Mouse (Mus musculus): ENCODE data around the gene Adcy7. TPM values are rescaled to one million over a fixed set of nuclear protein-coding genes. Genes with fewer than 3 reads are reported as not detected.

Gene Adcy7
- polyA plus RNA-seq, 1 experiment from 2014 or later: 2.2 TPM

DNA sequence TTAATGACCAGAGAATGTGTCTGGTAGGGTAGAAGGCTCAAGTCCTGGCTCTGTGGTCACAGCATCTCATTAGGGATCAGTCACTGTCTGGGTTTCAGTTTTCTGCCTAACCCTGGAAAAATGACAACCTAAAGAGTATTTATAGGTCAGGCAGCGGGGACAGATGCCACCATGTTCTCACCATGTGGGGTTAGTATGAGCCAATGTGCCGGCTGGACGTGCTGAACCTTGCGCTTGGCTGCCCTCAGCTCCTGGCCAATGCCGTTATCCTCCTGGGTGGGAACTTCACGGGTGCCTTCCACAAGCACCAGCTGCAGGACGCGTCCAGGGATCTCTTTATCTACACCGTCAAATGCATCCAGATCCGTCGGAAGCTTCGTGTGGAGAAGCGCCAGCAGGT lies 38.1 kb downstream of the Adcy7 start:
- Histone ChIP-seq H3K9me3 (replicated peaks) (no peaks in the 10 kb centered on the region), H3K4me3 (no peak overlapping the region), H3K4me1 (no peaks in the 10 kb centered on the region), H3K36me3 (no peaks in the 10 kb centered on the region), H3K27me3 (ENCODE audit: low read depth, poor library complexity, severe bottlenecking) (0 out of 2 replicates have a peak, but pooled peaks cover 4% of the 10 kb centered on the region), H3K27ac (replicated peaks) (no peak overlapping the region)
- 96% methylated on average over 13 of the region's 13 CpGs for WGBS
- DNase-seq (ENCODE audit: low spot score): no peak

DNA sequence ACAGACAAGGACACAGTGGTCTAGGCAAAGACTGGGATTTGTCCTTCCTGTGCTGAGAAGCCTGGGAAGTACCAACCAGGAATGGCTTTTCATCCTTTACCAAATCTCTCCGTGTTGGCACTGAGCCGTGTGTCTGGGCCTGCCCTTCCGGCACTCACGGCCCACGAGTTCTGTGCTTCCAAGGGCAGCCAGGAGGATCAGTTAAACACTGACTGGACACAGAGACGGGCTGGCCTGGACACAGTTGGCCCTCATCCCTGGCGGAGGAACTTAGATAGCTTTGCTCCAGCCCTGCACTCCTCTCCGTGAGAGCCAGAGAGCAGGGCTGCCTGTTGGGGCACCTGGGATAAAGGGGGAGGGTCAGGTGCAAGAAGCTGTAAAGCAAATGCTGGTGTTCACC lies 40.8 kb downstream of the Adcy7 start:
- H3K27me3 ChIP-seq (ENCODE audit: low read depth, poor library complexity, severe bottlenecking): 0 out of 2 replicates have a peak, but pooled peaks cover 4% of the 10 kb centered on the region
- no peak for DNase-seq (ENCODE audit: low spot score)
- no peaks in the 10 kb centered on the region for H3K9me3 ChIP-seq (replicated peaks)
- 82% methylated on average over 8 of the region's 8 CpGs for WGBS
- H3K4me1 ChIP-seq: no peaks in the 10 kb centered on the region
- no peak overlapping the region for H3K4me3 ChIP-seq
- no peaks in the 10 kb centered on the region for H3K36me3 ChIP-seq
- no peak overlapping the region for H3K27ac ChIP-seq (replicated peaks)

DNA sequence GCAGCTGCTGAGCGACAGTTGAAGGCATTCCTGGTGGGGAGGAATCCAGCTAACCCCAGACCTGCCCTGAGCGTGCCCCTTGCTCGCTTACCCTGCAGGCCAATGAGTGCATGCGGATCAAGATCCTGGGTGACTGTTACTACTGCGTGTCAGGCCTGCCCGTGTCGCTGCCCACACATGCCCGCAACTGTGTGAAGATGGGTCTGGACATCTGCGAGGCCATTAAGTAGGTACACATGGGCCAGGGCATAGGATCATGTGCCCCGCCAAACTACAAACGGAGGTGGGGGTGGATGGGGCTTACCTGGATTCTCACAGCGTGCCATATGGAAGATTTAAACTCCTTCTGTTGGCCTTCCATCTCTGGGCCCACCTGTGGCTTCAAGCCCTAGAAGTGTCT lies 41.8 kb downstream of the Adcy7 start:
- H3K4me3 ChIP-seq: no peak overlapping the region
- H3K27me3 ChIP-seq (ENCODE audit: low read depth, poor library complexity, severe bottlenecking): 0 out of 2 replicates have a peak, but pooled peaks cover 4% of the 10 kb centered on the region
- no peak for DNase-seq (ENCODE audit: low spot score)
- no peaks in the 10 kb centered on the region for H3K4me1 ChIP-seq
- no peaks in the 10 kb centered on the region for H3K9me3 ChIP-seq (replicated peaks)
- no peaks in the 10 kb centered on the region for H3K36me3 ChIP-seq
- WGBS: 91% methylated on average over 12 of the region's 12 CpGs
- no peak overlapping the region for H3K27ac ChIP-seq (replicated peaks)

DNA sequence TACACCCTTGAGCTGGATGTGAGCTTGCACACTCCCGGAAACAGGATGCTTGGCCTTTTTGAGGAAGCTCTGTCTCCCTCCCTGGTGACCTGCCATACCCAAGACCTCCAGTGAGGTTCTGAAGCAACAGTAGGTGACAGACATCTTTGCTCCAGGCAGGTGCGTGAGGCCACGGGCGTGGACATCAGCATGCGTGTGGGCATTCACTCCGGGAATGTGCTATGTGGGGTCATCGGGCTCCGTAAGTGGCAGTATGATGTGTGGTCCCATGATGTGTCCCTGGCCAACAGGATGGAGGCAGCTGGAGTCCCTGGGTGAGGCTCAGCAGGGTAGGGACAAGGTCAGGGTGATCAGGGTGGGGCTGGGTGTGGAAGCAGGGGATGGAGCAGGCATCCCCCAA lies 43.1 kb downstream of the Adcy7 start:
- H3K4me3 ChIP-seq: no peak overlapping the region
- no peaks in the 10 kb centered on the region for H3K4me1 ChIP-seq
- 96% methylated on average over 8 of the region's 8 CpGs for WGBS
- no peaks in the 10 kb centered on the region for H3K36me3 ChIP-seq
- no peak for DNase-seq (ENCODE audit: low spot score)
- no peak overlapping the region for H3K27ac ChIP-seq (replicated peaks)
- H3K9me3 ChIP-seq (replicated peaks): no peaks in the 10 kb centered on the region
- 0 out of 2 replicates have a peak, but pooled peaks cover 4% of the 10 kb centered on the region for H3K27me3 ChIP-seq (ENCODE audit: low read depth, poor library complexity, severe bottlenecking)

DNA sequence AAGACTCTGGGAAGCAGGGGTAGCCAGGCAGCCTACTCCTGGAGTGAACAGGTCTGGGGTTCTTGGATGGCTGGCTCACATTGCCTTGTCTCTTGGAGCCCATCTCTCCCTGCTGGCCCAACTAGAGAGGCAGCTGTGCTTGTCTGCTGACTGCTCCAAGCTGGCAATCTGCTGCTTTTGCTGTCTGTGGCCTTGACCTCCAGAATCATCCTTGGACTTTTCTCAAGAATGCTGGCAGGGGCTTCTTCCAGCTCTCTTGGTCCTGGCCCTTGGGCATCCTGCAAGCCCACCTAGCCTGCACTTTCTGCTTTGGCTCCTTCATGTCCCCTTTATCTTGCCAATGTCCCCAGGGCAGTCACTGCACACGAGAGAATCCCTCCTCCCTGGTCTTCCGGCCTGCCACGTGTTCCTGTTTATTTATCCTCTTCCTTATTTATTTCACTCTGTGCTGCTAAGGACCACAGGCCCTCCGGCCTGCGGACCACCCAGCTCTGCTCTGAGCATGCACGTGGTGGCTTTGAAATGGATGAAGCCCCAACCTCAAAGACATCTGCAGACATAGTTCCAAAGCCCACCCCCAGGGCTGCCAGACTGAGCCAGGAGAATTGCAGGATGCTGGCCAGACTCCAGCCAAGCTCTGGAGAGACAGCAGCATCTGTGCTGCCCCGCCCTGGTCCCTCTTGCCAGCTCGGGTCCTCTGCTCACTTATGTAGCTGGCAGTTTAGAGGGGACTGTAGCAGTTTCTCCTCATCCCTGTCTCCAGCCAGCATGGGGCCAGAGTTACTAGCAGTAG lies 44.1 kb downstream of the Adcy7 start:
- no peak for DNase-seq (ENCODE audit: low spot score)
- no peak overlapping the region for H3K4me3 ChIP-seq
- 68% methylated on average over 8 of the region's 8 CpGs for WGBS
- H3K27ac ChIP-seq (replicated peaks): no peak overlapping the region
- H3K4me1 ChIP-seq: no peaks in the 10 kb centered on the region
- no peaks in the 10 kb centered on the region for H3K9me3 ChIP-seq (replicated peaks)
- H3K36me3 ChIP-seq: no peaks in the 10 kb centered on the region
- H3K27me3 ChIP-seq (ENCODE audit: low read depth, poor library complexity, severe bottlenecking): 0 out of 2 replicates have a peak, but pooled peaks cover 4% of the 10 kb centered on the region

DNA sequence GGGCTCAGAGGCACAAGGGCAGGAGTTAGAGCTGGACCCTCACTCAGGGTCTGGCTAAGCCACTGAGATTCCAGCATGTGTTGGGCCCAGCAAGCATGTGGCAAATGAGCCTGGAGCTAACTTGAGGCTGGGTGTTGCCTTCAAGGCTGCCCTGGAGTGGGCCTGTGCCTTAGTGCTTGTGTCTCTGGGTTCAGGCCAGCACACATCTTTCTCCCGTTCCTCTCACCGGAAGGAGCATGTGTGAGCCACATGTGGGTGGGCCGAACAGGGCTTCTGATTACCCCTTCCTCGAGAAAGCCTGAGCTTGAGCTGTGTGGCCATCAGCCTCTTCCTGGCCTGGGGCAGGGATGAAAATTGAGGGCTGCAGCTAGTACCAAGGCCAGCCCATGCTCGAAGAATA lies 45.1 kb downstream of the Adcy7 start:
- Histone ChIP-seq H3K36me3 (no peaks in the 10 kb centered on the region), H3K27me3 (ENCODE audit: low read depth, poor library complexity, severe bottlenecking) (0 out of 2 replicates have a peak, but pooled peaks cover 4% of the 10 kb centered on the region), H3K9me3 (replicated peaks) (no peaks in the 10 kb centered on the region), H3K4me1 (no peaks in the 10 kb centered on the region), H3K27ac (replicated peaks) (no peak overlapping the region; the same call in 1 of the 2 replicates), H3K4me3 (no peak overlapping the region)
- 77% methylated on average over 5 of the region's 5 CpGs for WGBS
- no peak for DNase-seq (ENCODE audit: low spot score)

DNA sequence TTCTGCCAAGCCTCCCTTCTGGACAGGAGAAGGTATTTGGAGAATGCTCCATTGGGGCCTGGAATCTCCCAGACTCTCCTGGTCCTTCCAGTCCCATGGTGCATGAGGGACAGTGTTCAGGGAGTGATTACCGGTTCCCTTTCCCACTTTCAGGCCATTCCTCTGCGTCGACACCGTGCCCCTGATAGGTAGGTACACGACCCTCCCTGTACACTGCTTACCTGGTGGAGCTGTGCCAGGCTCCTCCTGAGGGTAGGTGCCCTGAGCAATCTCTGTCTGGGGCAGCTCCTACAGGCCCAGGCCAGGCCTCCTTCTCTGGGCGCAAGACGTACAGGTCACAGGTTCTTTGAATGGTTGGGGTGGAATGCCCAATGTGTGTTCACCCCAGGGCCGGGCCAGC lies 45.9 kb downstream of the Adcy7 start:
- 89% methylated on average over 8 of the region's 8 CpGs for WGBS

DNA sequence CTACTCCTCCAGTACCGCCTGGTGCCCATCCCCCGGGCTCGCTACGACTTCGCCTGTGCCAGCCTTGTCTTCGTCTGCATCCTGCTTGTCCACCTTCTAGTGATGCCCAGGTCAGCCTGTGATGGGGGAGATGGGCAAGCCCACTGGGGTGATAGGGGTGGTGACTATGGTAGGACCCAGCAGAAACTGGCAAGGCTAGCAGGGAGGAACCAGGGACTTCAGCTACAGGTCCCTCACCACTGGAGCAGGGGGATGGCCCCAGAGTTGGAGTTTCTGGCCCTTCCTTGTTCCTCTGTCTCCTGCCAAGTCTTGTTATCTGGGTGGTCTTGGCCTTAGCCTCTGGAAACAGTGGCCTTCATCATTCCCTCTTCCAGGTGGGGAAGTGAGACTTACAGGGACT lies 47.9 kb downstream of the Adcy7 start:
- 95% methylated on average over 6 of the region's 6 CpGs for WGBS

More for the DNA sequence above, 45.9 kb downstream of the Adcy7 start:
- H3K27ac ChIP-seq (replicated peaks): no peak overlapping the region
- no peaks in the 10 kb centered on the region for H3K36me3 ChIP-seq
- no peak overlapping the region for H3K4me3 ChIP-seq
- DNase-seq (ENCODE audit: low spot score): no peak
- H3K4me1 ChIP-seq: no peaks in the 10 kb centered on the region
- 0 out of 2 replicates have a peak, but pooled peaks cover 2% of the 10 kb centered on the region for H3K27me3 ChIP-seq (ENCODE audit: low read depth, poor library complexity, severe bottlenecking)
- H3K9me3 ChIP-seq (replicated peaks): no peaks in the 10 kb centered on the region

DNA sequence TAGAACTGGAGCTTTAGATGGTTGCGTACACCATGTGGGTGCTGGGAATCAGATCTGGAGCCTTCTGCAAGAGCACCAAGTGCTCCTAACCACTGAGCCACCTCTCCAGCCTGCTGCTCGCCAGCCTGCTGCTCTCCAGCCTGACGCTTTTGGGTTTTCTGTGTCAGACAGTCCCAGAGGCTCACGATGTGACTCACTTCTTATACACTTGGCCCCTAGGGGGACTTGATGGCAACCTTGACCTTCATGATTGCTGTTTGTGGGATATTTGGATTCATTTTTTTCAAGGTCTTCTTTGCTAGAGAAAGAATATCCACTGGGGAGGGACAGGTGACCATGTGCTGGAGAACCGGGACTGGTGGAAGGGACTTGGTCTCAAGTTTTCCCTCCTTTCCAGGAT lies 49.2 kb downstream of the Adcy7 start:
- 88% methylated on average over 5 of the region's 5 CpGs for WGBS
- H3K36me3 ChIP-seq: peaks cover 17% of the 10 kb centered on the region
- DNase-seq (ENCODE audit: low spot score): no peak
- H3K27ac ChIP-seq (replicated peaks): no peak overlapping the region
- no peak overlapping the region for H3K4me3 ChIP-seq
- H3K27me3 ChIP-seq (ENCODE audit: low read depth, poor library complexity, severe bottlenecking): no peaks in the 10 kb centered on the region
- H3K9me3 ChIP-seq (replicated peaks): no peaks in the 10 kb centered on the region
- H3K4me1 ChIP-seq: no peaks in the 10 kb centered on the region

More for the DNA sequence above, 47.9 kb downstream of the Adcy7 start:
- Histone ChIP-seq H3K27me3 (ENCODE audit: low read depth, poor library complexity, severe bottlenecking) (no peaks in the 10 kb centered on the region), H3K27ac (replicated peaks) (no peak overlapping the region), H3K36me3 (peaks cover 4% of the 10 kb centered on the region), H3K4me1 (no peaks in the 10 kb centered on the region), H3K9me3 (replicated peaks) (no peaks in the 10 kb centered on the region), H3K4me3 (no peak overlapping the region)
- DNase-seq (ENCODE audit: low spot score): no peak

DNA sequence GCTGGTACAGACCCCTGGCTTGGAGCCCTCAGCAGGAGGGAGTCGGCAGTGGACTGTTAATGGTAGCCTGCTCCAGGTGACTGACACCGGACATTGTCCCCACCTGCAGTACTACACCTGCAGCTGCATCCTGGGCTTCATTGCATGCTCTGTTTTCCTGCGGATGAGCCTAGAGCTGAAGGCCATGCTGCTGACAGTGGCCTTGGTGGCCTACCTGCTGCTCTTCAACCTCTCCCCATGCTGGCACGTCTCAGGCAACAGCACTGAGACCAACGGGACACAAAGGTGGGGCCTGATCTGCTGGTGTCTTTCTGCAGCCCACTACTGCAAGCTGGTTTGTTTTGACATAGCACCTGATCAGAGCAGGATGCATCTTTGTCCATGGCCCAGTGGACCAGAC lies 51.3 kb downstream of the Adcy7 start:
- no peaks in the 10 kb centered on the region for H3K9me3 ChIP-seq (replicated peaks)
- no peak overlapping the region for H3K27ac ChIP-seq (replicated peaks)
- H3K4me1 ChIP-seq: no peaks in the 10 kb centered on the region
- H3K4me3 ChIP-seq: no peak overlapping the region
- H3K36me3 ChIP-seq: peaks cover 38% of the 10 kb centered on the region
- WGBS: 87% methylated on average over 5 of the region's 5 CpGs
- H3K27me3 ChIP-seq (ENCODE audit: low read depth, poor library complexity, severe bottlenecking): no peaks in the 10 kb centered on the region
- no peak for DNase-seq (ENCODE audit: low spot score)

DNA sequence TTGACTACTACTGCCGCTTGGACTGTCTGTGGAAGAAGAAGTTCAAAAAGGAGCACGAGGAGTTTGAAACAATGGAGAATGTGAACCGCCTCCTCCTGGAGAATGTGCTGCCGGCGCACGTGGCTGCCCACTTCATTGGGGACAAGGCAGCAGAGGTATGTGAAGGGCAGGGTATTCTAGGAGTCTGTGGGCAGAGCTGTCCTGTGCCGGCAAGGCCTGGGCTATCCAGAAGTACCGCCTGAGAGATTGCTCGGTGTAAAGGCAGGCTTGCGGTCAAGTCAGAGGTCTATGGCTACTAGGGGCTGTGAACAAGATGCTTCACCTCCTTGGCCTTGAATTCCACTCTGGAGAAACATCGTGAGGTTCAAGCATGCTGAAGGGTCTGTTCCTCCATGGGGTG lies 52.6 kb downstream of the Adcy7 start:
- no peaks in the 10 kb centered on the region for H3K27me3 ChIP-seq (ENCODE audit: low read depth, poor library complexity, severe bottlenecking)
- H3K4me1 ChIP-seq: no peaks in the 10 kb centered on the region
- no peaks in the 10 kb centered on the region for H3K9me3 ChIP-seq (replicated peaks)
- H3K36me3 ChIP-seq: peaks cover 51% of the 10 kb centered on the region
- H3K27ac ChIP-seq (replicated peaks): no peak overlapping the region
- DNase-seq (ENCODE audit: low spot score): no peak
- no peak overlapping the region for H3K4me3 ChIP-seq
- WGBS: 93% methylated on average over 11 of the region's 11 CpGs

DNA sequence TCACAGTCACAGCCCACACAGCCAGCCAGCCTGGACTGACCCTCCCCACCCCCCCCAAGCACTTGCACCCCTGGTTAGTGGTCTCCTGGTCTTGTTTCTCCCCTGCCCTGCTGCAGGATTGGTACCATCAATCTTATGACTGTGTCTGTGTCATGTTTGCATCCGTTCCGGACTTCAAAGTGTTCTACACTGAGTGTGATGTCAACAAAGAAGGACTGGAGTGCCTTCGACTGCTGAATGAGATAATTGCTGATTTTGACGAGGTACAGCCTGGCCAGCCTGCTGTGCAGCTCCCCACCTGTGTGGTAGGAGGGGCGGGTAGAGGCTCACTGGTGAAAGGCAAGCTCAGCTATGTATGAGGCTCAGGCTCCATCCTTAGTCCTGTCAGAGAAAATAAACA lies 53.0 kb downstream of the Adcy7 start:
- no peaks in the 10 kb centered on the region for H3K27me3 ChIP-seq (ENCODE audit: low read depth, poor library complexity, severe bottlenecking)
- H3K9me3 ChIP-seq (replicated peaks): no peaks in the 10 kb centered on the region
- no peaks in the 10 kb centered on the region for H3K4me1 ChIP-seq
- WGBS: 84% methylated on average over 5 of the region's 5 CpGs
- H3K36me3 ChIP-seq: peaks cover 56% of the 10 kb centered on the region
- no peak for DNase-seq (ENCODE audit: low spot score)
- no peak overlapping the region for H3K27ac ChIP-seq (replicated peaks)
- H3K4me3 ChIP-seq: no peak overlapping the region

DNA sequence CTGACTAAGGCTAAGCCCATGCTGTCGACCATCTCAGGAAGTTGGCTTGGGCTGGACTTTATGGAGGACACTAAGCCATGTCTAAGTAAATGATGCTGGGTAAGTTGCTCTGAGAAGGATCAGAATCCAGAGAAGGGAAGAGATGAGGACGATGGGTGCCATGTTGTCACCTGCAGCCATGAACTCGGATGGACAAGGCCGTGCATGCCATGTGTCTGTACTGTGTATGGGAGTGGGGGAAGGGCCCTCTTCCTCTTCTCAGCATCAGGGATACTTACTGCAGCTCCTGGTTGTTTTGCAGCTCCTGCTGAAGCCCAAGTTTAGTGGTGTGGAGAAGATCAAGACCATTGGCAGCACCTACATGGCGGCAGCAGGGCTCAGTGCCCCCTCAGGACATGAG lies 53.6 kb downstream of the Adcy7 start:
- Histone ChIP-seq H3K4me3 (no peak overlapping the region), H3K36me3 (peaks cover 61% of the 10 kb centered on the region), H3K27me3 (ENCODE audit: low read depth, poor library complexity, severe bottlenecking) (no peaks in the 10 kb centered on the region), H3K9me3 (replicated peaks) (no peaks in the 10 kb centered on the region), H3K27ac (replicated peaks) (no peak overlapping the region), H3K4me1 (no peaks in the 10 kb centered on the region)
- 91% methylated on average over 5 of the region's 5 CpGs for WGBS
- no peak for DNase-seq (ENCODE audit: low spot score)

Data from midbrain, embryonic 10.5 days (tissue).